Mouse (Mus musculus) kidney, postnatal 14 days (tissue): ENCODE measurements around the gene Mrrf.

Experiments
- DNase-seq: peaks from one replicate; pipeline ENCODE4 v3.0.0; 2022; ENCODE audit warnings: mixed read lengths

Gene Mrrf

GRCm38 (mm10) chr2:36201756-36202610 is 65.8 kb downstream of the Mrrf start:
- no peak for DNase-seq

- no peak for DNase-seq
These were observed 66.4 kb downstream of the Mrrf start for GRCm38 (mm10) chr2:36202611-36202880.

GRCm38 (mm10) chr2:36203011-36203825 is 67.0 kb downstream of the Mrrf start:
- DNase-seq, result no peak

GRCm38 (mm10) chr2:36204595-36204994 is 68.4 kb downstream of the Mrrf start:
- DNase-seq, result no peak

GRCm38 (mm10) chr2:36207071-36207470 is 70.9 kb downstream of the Mrrf start:
- no peak for DNase-seq

GRCm38 (mm10) chr2:36210796-36211195 is 74.6 kb downstream of the Mrrf start:
- peak; percentile 71 for DNase-seq

GRCm38 (mm10) chr2:36211785-36212184 is 75.6 kb downstream of the Mrrf start:
- peak; percentile 34 for DNase-seq

GRCm38 (mm10) chr2:36213108-36213507 is 76.9 kb downstream of the Mrrf start:
- DNase-seq, result peak; percentile 69

GRCm38 (mm10) chr2:36214023-36214422 is 77.8 kb downstream of the Mrrf start:
- DNase-seq, result peak; percentile 93

GRCm38 (mm10) chr2:36214425-36214824 is 78.2 kb downstream of the Mrrf start:
- DNase-seq, result peak; percentile 42

GRCm38 (mm10) chr2:36215203-36215739 is 79.1 kb downstream of the Mrrf start:
- no peak for DNase-seq

- peak; percentile 64 for DNase-seq
These were observed 80.4 kb downstream of the Mrrf start for GRCm38 (mm10) chr2:36216546-36216945.

GRCm38 (mm10) chr2:36216953-36217573 is 80.9 kb downstream of the Mrrf start:
- DNase-seq, result peak; percentile 85

GRCm38 (mm10) chr2:36217692-36218233 is 81.6 kb downstream of the Mrrf start:
- no peak for DNase-seq

- no peak for DNase-seq
These were observed 83.9 kb downstream of the Mrrf start for GRCm38 (mm10) chr2:36220106-36220505.

GRCm38 (mm10) chr2:36220891-36221290 is 84.7 kb downstream of the Mrrf start:
- no peak for DNase-seq

GRCm38 (mm10) chr2:36222168-36222848 is 86.1 kb downstream of the Mrrf start:
- DNase-seq, result no peak

GRCm38 (mm10) chr2:36223436-36223835 is 87.2 kb downstream of the Mrrf start:
- DNase-seq, result no peak

GRCm38 (mm10) chr2:36224153-36224552 is 88.0 kb downstream of the Mrrf start:
- no peak for DNase-seq

- no peak for DNase-seq
These were observed 88.4 kb downstream of the Mrrf start for GRCm38 (mm10) chr2:36224599-36224998.

- peak; percentile 83 for DNase-seq
These were observed 94.2 kb downstream of the Mrrf start, which contains the start of gene Ptgs1 for GRCm38 (mm10) chr2:36230366-36230765. Ptgs1 (plus strand) TSS chr2:36230426.

- DNase-seq, result no peak
These were observed 94.8 kb downstream of the Mrrf start for GRCm38 (mm10) chr2:36230967-36231366.
